Mouse (Mus musculus) megakaryocyte-erythroid progenitor cell, adult 5 weeks (primary cell): ENCODE measurements around the gene Boc. TPM values are rescaled to one million over a fixed set of nuclear protein-coding genes. Genes with fewer than 3 reads are reported as not detected.

Experiments
- polyA plus RNA-seq: library from polyadenylated mRNA; stranded (reverse); fragments of >175 nt; gene quantifications from 2 replicates; pipeline ENCODE4 v1.2.3, GENCODE M21; 2012

The Boc gene
- polyA plus RNA-seq = 0.42 and 0.48 TPM in 2 replicates

GRCm38 (mm10) chr16:44558471-44559329 lies at the start of gene Boc:
TSS of gene Boc (minus strand) at chr16:44558897.

Other genes with a start within 250 kb of the Boc start
- gene Sidt1, start 225.7 kb downstream of the Boc start, polyA plus RNA-seq = 0.22 and 0.71 TPM in 2 replicates
- gene Spice1, start 211.8 kb downstream of the Boc start, polyA plus RNA-seq = 7.9 and 9.2 TPM in 2 replicates
- gene Cfap44, start 164.1 kb downstream of the Boc start, polyA plus RNA-seq = not detected in 2 replicates
- 7.5 and 9.2 TPM in 2 replicates for gene Nepro, start 165.4 kb upstream of the Boc start, polyA plus RNA-seq
- 12.3 and 17.1 TPM in 2 replicates for gene Gtpbp8, start 187.5 kb upstream of the Boc start, polyA plus RNA-seq
- 0.99 and 1.1 TPM in 2 replicates for gene Cd200r1, start 206.8 kb upstream of the Boc start, polyA plus RNA-seq